Mouse (Mus musculus): ENCODE results near the gene Stag1.

Gene Stag1

DNA sequence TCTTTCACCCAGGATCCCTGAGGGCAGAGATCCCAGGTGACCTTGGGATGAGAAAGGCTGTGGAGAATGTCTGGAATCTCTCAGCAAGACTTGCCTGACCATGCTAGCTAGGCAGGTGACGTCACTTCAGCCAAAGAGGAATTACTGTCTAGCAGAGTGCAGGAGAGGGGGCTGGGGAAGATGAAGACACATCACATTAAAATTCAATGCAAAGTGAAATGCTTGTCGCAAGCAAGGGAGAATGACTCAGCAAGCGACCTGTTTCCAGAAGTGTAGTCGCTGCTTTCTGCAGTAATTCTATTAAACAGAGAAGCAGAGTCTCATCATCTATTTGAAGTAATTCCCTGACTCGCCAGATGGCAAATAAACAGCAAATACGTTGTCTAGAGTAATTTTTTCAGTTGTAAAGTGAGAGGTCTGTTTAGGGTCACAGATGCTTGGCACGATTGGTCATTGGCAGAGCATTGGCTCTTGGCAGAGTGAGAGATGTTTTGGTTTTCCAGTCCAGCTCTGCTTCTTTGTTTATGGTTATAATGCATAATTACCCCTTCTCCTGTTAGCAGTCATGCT, 8.5 kb downstream of the Stag1 start:
- DNase-seq = no peak

DNA sequence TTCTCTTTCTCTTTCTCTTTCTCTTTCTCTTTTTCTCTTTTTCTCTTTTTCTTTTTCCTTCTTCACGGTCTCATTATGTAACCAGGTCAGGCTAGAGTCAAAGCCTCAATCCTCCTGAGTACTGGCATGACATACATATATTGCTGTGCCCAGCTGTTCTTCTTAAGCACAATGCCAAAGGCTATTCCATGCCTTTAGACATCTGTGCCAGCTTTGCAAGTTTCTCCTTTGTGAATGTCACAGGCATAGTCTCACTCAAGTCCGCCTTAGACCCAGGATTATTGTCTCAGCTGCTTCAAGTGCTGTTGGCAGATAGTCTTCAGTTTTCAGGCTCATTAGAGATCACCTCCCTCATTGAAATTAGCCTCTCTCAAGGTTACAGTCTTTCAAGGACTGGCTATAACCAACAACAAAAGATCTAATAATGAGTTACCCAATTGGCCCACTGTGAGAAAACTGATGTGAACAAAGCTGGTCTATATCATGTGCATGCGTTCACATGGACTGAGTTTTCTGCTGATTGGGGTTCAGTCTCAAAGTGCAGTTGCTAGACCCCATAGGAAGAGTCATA, 16.0 kb downstream of the Stag1 start:
- DNase-seq = no peak

DNA sequence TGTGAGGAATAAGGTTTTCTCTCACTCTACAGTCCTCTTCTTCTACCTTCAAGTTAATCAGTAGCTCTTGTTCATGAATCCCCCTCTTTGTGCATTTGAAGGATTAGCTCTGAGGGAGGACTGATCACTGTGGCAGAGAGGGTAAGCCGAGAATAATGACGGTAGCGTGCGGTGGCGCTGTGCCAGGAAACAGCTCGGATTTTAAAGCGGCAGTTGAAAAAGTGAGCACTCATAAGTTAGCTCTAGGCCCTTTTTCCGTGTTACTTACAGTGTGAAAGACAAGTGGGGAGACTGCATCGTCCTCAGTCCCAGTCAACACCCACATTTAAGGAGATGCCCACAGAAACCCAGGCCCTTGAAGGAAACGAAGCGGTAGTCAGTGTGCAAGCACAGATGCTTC, 19.3 kb downstream of the Stag1 start:
- DNase-seq = peak; percentile 11

DNA sequence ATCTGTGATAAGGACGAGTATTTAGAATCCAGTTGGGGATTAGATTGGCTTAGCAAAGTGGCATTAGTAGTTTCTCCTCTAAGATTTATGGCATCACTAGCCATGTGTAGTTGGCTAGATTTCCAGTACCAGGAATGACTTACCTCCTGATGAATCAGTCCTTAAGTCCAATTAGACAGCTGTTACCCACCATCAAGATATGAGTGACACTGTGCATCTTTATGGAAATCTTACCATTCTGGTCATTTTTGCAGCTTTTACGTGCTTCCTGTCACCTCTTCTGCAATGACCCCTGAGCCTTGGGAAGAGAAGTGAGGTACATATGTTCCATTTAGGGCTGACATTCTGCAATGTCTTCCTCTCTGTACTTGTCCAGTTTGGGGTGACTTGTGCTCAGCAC, 28.7 kb downstream of the Stag1 start:
- no peak for DNase-seq

DNA sequence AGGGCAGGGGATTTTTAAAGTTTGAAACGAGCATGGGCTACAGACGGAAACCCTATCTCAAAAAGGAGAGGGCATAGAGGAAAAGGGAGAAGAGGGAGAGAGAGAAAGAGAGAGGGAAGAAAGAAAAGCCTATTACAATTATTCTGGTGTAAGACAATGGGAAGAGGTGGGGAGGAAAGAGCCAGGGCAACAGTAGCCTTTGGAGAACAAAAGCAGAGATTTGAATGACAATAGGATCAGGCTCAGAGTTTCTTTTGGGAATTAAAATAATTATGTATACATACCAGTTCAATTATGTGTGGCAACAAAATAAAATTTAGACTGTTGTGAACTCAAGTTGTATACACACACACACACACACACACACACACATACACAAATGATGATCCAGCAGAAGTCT, 43.2 kb downstream of the Stag1 start:
- DNase-seq = no peak

DNA sequence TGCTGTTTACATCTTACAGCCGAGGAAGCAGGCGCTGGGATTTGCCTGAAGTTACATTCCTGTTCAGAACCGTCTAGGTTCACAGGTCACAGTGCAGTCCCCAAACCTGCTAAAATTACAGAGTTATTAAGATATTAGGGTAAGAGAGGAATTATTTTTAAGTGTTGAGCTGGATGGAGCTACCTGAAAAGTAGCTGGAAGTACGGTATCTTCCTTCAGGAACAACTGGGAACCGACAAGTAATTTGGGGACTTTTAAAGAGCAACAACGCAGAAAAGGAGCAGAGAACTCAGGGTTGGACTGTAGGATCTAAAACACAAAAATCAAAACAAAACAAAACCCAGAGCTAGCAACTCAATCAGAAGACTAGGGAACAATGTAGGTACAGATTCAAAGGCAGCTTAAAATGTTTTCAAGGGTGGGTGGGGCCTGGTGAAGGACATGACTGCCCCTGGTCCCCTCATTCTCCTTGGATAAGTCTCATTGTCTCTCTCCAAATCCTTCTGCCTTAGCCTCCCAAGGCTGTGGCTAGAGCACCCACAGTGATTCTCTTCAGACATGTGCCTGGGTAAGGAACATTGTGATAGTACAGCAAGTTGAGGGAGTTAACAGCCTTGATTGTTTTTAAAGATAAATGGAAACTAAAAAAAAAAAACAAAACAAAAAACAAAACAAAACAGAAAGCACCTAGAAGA, 43.9 kb downstream of the Stag1 start:
- DNase-seq = no peak

DNA sequence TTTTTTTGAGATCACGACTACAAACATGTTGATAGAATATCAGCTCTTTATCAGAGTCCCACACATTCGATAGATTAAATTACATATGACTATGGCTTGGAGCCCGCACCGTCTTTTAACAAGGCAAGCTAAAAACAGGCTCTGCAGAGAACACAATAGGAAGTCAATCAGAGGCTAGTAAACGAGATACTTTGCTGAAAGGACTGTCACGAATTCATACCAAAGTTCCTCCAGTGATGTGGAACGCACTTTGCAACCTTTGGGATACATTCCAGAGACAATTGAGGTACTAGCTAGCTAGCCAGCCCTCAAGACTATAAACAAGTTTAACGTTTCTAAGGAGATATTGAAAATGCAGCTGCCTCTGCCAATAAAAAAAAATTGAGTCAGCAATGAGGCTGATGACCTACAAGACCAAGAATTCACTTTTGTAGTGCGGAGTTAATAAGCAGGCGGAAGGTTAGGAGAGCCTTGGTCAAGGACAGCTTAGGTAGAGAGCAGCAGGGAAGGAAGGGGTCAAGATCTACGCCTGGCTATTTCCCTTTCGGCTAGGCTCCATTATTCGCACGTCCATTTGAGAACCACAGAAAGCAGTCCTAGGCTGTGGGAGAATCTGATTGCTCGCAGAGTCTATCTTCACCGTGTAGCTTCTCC, 44.7 kb downstream of the Stag1 start:
- DNase-seq = peak; percentile 19

DNA sequence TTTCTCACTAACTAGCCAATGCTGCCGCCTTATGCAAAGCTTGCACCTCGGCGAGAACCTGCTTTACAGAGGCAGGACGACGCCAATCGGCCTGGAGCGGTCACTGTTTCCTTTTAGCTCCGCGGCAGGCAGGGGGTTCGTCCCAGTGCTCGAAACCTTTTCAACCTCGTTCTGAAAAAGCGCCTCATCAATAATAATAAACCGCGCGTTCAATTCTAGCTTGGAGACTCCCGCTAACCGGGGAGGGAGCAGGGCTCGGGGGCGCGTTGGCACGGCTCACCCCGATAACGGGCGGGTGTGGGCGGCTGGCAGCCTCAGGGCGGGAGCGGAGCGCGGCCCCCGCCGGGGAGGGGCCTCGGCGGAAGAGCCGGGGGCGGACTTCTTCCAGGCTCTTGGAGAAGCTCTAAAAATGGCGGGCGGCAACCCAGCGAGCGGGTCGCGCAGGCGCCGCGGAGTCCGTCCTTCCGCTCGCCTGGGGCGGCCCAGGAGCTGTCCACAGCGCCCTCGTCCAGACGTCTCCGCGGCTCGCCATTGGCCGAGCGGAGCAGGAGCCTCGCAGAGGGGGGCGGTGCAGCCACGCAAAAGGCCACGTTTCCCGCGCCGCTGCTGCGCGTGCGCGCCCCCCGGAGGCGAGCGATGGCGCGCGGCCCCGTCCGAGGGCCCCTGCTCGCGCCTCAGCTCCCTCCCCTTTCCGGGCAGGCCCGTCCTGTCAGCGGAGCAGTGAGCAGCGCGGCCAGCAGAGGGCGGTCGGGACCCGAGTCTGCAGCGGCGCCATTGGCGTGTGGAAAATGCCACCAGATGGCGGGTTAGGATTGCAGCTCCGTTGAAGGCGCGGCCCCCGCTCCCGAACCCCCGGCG, 45.5 kb downstream of the Stag1 start:
- DNase-seq = peak; percentile 99

DNA sequence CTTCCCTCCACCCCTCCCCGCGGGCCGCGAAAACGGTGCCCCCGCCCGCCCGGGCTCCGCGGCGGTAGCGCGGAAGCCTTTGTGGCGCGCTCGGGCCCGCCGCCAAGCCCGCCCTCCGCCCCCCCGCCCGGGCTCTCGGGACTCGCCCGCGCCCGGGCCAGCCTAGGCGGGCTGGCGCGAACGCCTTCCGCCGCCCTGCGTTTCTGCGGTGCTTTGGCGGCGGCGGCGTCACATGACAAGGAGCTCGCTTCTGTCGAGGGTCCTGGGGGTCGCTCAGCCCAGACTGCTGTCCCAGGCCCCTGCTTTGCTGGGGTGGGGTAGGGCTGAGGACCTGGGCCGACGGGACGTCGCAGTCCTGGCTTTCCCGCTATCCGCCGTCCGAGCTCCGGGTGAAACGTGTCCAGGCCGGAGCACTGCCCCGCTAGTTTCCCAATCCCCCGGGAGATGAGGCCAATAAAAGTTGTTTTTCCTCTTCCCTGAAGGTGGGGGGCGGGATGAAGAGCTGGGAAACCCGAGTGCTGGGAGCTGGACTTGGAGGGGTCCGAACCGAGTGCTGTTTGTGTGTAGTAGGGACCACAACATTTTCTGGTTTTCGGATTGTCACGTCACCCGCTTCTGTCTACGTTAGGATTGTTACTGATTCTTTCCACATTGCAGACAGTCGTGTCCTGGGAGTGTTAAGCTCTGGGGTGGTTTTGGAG, 46.6 kb downstream of the Stag1 start:
- DNase-seq = peak; percentile 83

DNA sequence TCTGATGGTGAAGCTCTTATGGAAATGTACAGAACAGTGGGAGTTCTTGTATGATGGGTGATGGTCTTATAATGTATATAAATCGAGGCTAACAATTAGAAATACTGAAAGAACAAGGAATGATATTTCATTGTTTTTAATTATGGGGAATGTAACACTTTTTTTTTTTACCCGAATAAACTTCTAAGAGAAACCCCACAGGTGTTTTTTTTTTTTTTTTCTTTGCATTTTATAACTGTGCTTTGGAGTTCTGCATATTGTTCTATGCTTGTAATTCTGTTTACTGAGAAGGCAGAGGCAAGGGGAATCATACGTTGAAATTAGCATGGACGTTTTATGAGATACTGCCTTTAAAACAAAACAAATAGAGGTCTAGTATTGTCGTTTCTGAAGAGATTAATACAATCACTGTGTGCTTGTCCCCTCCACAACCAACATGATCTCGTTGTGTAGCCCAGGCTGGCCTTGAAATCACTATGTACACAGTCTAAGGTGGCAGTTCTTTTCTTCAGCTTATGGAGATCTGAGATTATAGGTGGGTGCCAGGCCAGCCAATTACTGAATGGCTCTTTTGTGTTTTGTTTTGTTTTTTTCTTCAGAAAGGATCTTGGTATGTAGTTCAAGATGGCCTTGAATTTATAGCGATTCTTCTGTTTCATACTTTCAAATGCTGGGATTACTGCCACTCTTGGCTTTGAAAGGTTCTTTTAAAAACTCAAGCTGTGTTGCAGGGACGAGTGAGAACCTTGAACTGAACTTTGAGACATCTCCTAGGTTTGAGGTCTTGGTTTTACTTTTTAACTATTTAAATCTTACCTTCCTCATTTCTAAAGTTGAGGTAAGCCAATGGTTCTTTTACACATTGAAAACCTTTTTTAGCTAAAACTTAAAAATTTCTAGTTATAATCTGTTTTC, 47.7 kb downstream of the Stag1 start:
- DNase-seq = no peak

DNA sequence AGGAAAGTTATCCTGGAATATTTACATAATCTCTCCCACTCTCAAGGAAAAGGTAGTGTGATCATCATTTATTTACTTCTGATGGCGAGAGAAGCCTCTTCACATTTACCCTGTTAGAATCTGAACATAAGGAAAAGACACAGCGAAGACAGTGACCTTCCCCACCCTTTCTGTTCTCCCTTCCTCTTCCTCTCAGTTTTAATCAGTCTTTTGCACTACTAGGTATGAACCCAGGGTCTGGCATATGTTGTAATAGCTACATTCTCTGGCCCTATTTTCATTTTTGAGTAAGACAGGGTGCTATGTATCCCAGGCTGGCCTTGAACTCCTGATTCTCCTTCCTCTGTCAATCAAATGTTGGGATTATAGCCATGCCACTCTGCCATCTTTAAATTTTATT, 48.7 kb downstream of the Stag1 start:
- no peak for DNase-seq

DNA sequence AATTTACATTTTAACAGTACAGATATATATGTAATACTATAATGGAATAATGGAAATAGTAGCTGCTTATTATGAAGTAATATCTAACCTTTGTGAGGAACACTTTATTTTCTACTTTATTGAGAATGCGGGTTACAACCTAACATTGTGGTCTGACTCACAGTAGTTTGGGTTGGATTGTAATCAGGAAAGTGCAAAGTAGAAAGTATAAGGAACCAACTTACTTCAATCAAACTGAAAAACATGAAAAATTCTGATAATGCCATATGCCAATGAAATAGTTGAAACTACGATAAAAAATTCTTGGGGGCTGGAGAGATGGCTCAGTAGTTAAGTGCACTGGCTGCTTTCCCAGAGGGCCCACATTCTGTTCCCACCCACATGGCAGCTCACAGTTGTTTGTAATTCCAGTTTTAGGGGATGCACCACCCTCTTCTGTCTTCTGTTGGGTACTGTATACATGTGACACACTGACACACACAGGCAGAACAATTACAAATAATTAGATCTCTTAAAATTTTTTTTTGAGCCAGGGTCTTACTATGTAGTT, 50.3 kb downstream of the Stag1 start:
- no peak for DNase-seq

DNA sequence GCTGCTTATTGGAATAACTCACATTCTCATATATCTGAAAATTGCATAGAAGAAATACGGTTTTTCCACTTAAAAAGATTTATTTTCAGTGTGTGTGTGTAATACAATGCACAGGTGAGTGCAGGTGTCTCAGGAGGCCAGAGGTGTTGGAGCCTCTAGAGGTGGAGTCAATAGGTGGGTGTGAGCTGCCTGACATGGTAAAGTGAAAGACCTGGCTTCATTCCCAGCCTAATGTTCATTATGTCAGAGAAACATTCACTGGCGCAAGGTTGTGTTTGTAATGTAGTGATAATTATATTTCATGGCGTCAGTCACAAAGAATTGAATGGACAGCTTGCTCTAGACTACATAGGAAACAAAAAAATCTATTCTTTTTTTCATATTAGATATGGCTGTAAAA, 56.5 kb downstream of the Stag1 start:
- DNase-seq = no peak

DNA sequence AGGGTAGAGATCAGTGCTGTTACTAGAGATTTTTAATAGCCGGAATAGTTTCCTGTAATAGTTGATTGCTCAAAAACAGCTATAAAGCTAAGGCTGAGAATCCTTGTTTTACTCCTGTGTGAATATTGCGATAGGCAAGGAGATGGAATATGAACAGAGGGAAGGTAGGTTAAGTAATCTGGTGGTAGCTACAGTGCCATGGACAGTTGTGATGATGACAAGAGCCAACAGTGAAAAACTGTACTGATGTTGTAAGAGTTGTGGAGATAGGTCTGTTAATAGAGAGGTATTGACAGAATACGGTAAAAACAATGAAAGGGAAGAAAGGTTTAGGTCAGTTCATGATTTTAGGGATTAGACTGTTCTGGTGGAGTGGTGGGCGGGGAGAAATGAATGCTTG, 58.5 kb downstream of the Stag1 start:
- DNase-seq = no peak

DNA sequence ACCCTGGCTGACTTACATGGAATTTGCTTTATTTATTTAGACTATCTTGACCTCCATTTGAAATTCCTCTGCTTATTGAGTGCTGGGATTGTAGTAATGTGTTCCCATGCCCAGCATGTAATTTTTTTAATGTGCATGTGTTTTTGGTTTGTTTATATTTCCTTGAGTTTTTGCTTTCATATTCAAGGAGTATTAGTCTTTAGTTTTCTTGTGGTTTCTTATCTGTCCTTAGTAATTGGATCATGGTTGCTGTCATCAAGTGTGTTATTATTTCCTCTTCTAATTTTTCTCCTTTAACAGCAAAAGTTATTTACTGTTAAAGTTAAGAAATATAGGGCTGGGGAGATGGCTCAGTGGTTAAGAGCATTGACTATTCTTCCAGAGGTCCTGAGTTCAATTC, 63.0 kb downstream of the Stag1 start:
- DNase-seq = no peak

DNA sequence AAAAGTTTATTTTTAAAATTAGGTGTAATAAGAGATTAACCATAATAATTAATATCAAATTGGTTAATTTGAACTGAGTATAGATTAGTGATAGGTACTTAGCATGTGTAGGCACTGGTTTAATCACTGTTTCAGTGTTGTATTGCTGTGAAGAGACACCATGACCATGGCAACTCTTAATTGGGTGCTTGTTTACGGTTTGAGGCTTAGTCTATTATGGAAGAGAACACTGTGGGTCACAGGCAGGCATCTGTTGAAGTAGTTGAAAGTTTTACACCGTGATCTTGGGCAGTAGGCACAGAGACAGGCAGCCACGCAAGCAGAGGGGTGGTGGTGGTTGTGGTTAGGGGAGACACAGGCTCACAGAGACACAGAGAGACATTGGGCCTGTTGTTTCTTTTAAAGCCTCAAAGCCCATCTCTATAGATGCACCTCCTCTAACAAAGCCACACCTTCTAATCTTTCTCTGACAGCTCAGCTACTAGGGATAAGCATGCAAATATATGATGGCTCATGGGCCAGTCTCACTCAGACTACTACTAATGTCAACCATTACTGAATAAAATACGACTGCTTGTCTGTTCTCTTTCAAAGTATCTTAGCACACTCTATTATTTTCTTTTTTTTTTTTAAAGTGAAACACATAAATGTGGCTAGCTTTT, 66.0 kb downstream of the Stag1 start:
- peak; percentile 3 for DNase-seq

DNA sequence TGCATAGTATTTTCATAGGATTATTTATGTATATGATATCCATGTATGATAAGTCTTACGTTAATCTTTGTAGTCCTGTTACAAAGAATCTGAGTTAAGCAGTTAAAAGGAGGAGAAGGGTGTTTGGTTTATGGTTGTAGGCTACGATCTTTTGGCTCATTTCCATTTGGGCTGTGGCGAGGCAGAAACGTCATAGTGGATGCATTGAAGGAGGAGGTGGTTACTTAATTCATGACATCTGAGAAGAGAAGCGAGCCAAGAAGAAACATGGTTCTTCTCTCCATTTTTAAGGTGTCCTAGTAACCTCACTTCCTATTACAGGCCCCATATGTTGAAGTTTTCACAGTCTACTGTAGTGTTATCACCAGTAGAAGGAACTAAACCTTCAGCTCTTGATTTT, 72.6 kb downstream of the Stag1 start:
- no peak for DNase-seq

DNA sequence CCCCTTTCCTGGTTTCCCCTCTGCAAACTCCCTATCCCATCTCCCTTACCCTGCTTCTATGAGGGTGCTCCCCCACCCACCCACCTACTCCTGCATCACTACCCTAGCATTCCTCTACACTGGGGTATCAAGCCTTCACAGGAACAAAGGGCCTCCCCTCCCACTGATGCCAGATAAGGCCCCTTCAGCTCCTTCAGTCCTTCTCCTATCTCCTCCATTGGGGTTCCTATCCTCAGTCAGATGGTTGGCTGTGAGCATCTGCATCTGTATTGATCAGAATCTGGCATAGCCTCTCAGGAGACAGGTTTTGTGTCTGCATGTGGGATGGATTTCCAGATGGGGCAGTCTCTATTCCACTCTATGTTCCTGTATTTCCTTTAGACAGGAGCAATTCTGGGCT, 81.4 kb downstream of the Stag1 start:
- DNase-seq = peak; percentile 6

DNA sequence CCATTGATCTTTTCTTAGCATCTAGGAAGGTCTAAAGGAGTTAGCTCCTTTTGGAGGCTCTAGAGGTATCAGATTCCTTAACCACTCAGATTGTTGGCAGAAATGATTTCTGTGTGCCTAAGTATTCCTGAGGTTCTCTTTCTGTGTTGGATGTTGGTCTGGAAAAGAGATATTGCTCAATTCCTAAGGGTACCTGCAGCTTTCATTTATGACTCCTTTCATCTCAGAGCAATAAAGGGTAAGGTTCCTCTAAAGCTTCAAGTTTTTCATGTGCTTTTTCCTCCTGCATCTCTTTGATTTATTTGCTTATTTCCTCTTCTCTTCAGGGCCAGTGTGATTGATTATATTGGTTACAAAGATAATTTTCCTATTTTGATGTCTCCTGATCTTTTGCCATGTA, 84.7 kb downstream of the Stag1 start:
- DNase-seq = no peak

DNA sequence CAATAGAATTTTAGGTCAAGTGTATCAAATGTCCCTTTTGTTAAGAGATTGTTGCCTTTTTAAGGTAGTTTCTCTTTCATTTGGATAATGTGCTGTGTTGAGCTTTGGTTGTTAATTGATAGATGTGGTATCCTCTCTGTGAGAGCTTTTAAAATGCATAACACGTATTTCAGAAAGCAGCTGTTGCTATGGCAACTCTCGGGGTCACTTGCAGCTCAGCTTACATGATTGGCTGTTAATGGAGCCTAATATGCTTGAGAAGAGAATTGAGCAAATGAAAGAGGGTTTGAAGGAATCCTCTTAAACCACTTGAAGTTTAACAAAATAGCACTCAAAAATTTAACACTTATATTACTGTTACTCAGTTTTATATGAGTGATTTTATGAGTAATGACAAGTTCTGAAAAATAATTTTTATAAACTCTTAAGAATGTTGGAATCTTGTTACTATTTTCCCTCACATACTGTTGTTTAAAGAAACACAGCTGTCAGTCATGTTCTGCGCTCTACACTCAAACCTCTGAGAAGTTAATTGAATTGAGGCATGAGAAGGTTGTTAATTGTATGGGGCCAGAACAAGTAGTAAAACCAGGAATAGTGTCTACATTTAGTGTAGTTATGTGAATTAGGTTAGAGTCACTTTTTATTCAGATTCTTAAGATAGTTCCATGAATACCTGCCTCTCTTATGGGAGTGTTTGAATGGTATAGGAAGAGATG, 88.3 kb downstream of the Stag1 start:
- DNase-seq = no peak
